8 mouse cellular contexts compared by ENCODE assay signal in genomic region chr15:89530336-89530735, GRCm38 (mm10). TPM values are rescaled to one million over a fixed set of nuclear protein-coding genes. Genes with fewer than 3 reads are reported as not detected.
DNase-seq lines count a peak whose midpoint lies in the region; ATAC-seq lines count a peak whose summit lies in the region.

No protein-coding gene starts in this region.

- 0 out of 2 replicates have a peak, but pooled peaks cover 4% of the 10 kb centered on the region for H3K27me3 ChIP-seq in kidney, embryonic 16.5 days (ENCODE audit: insufficient read depth, low read length)

- peak; percentile 24 to 64 for DNase-seq in kidney, adult 8-10 months
- DNase-seq in MN1 (ENCODE audit: low spot score) = peak; percentile 52
- peak; percentile 82 to 87 for DNase-seq in cerebellum, adult 18-20 months
- DNase-seq in gastrocnemius, postnatal 10 days = peak; percentile 73
- peak; percentile 65 to 79 for DNase-seq in left cerebral cortex, postnatal 25 days (ENCODE audit: low spot score in 2 of 2)
- peak; percentile 88 for DNase-seq in retina, embryonic 14.5 days (ENCODE audit: low spot score)
- no peak for DNase-seq in yolk sac, embryonic 10.5 days (ENCODE audit: low spot score)

- H3K9me3 ChIP-seq in kidney, embryonic 16.5 days (ENCODE audit: low read length) = no peaks in the 10 kb centered on the region

- no peak overlapping the region for H3K9ac ChIP-seq in kidney, embryonic 16.5 days (replicated peaks; ENCODE audit: low read length)

- H3K27ac ChIP-seq in kidney, embryonic 16.5 days (ENCODE audit: low read length) = no peak overlapping the region

- H3K4me1 ChIP-seq in kidney, embryonic 16.5 days (ENCODE audit: insufficient read depth, low read length) = no peaks in the 10 kb centered on the region

- ATAC-seq in kidney, embryonic 16.5 days (ENCODE audit: low FRiP score, low TSS enrichment) = no peak

- intact Hi-C loops in left cerebral cortex, postnatal 25 days (cut with DNase I) = no loop called here

- no peaks in the 10 kb centered on the region for H3K36me3 ChIP-seq in kidney, embryonic 16.5 days (ENCODE audit: insufficient read depth, low read length)

- H3K4me2 ChIP-seq in kidney, embryonic 16.5 days (replicated peaks; ENCODE audit: low read depth, low read length) = no peak overlapping the region

- no peak overlapping the region for H3K4me3 ChIP-seq in kidney, embryonic 16.5 days (ENCODE audit: low read length)

- WGBS in kidney, embryonic 16.5 days = 11% methylated on average over 4 of the region's 4 CpGs

RNA-seq across cellular contexts. Expression of gene Shank3, which starts 30.9 kb away (rescaled TPM):
- polyA plus RNA-seq in kidney, embryonic 16.5 days (2015; fragmentation: Nextera tagmentation; extraction: Ambion mirVana) = 1.8 and 2.9 TPM in 2 replicates
- total RNA-seq in gastrocnemius, postnatal 10 days (2021) = 10 to 100 TPM; 24.8 to 36.1 TPM
- total RNA-seq in left cerebral cortex, postnatal 25 days (2021) = 100 to 1,000 TPM; 210 to 243 TPM

RNA-seq across cellular contexts. Expression of gene Acr, which starts 37.8 kb away (rescaled TPM):
- polyA plus RNA-seq in kidney, embryonic 16.5 days (2015; fragmentation: Nextera tagmentation; extraction: Ambion mirVana) = 0.15 TPM in 1 of 2 replicates, not detected in the other
- total RNA-seq in gastrocnemius, postnatal 10 days (2021) = under 1 TPM; 0.54 TPM
- 1 to 10 TPM; 1.1 to 1.5 TPM for total RNA-seq in left cerebral cortex, postnatal 25 days (2021)

RNA-seq across cellular contexts. Expression of gene Arsa, which starts 53.1 kb away (rescaled TPM):
- polyA plus RNA-seq in kidney, embryonic 16.5 days (2015; fragmentation: Nextera tagmentation; extraction: Ambion mirVana) = 19.2 and 21.1 TPM in 2 replicates
- total RNA-seq in gastrocnemius, postnatal 10 days (2021) = 10 to 100 TPM in 1 of 2 experiments, 1 to 10 TPM in 1; 6.5 to 11.0 TPM
- 10 to 100 TPM; 30.4 to 32.5 TPM for total RNA-seq in left cerebral cortex, postnatal 25 days (2021)

Comparison
In these comparisons a context has a peak if more than half of its experiments do, and no peak if none do; other contexts are left out.
1. RNA of gene Shank3, which starts 30.9 kb away (total RNA-seq): 210 to 243 TPM in left cerebral cortex, postnatal 25 days; 24.8 to 36.1 TPM in gastrocnemius, postnatal 10 days; every median in the first group is over 4 times any median in the second.